Mouse (Mus musculus): ENCODE measurements around the gene Elovl1. TPM values are rescaled to one million over a fixed set of nuclear protein-coding genes. Genes with fewer than 3 reads are reported as not detected.
A peak's percentile ranks its signal among the peaks of the same experiment; 100 is the strongest.

Gene Elovl1
- polyA plus RNA-seq, 1 experiment from 2014 or later, result 62.8 TPM

GRCm38 (mm10) chr4:118471281-118471680 lies 43.4 kb downstream of the Elovl1 start:
- Histone ChIP-seq H3K27me3 (no peaks in the 10 kb centered on the region), H3K4me1 (no peaks in the 10 kb centered on the region), H3K4me2 (no peak overlapping the region), H3K27ac (no peak overlapping the region), H3K4me3 (no peak overlapping the region), H3K9me3 (no peaks in the 10 kb centered on the region), H3K36me3 (no peaks in the 10 kb centered on the region), H3K9ac (no peak overlapping the region)
- ATAC-seq (ENCODE audit: insufficient number of reproducible peaks, insufficient read depth, low FRiP score, low TSS enrichment, low read depth), result no peak
- 24% methylated on average over 6 of the region's 6 CpGs for WGBS

GRCm38 (mm10) chr4:118472687-118473086 lies 44.8 kb downstream of the Elovl1 start:
- 79% methylated on average over 11 of the region's 11 CpGs for WGBS
- no peaks in the 10 kb centered on the region for H3K36me3 ChIP-seq
- no peak overlapping the region for H3K4me3 ChIP-seq
- no peaks in the 10 kb centered on the region for H3K9me3 ChIP-seq
- ATAC-seq (ENCODE audit: insufficient number of reproducible peaks, insufficient read depth, low FRiP score, low TSS enrichment, low read depth), result no peak
- no peak overlapping the region for H3K27ac ChIP-seq
- no peak overlapping the region for H3K9ac ChIP-seq
- H3K4me2 ChIP-seq, result no peak overlapping the region
- H3K4me1 ChIP-seq, result peaks cover 9% of the 10 kb centered on the region
- H3K27me3 ChIP-seq, result no peaks in the 10 kb centered on the region

- H3K36me3 ChIP-seq, result no peaks in the 10 kb centered on the region
- no peak for ATAC-seq (ENCODE audit: insufficient number of reproducible peaks, insufficient read depth, low FRiP score, low TSS enrichment, low read depth)
- H3K4me1 ChIP-seq, result peaks cover 9% of the 10 kb centered on the region
- H3K4me3 ChIP-seq, result no peak overlapping the region
- WGBS, result 25% methylated on average over 15 of the region's 15 CpGs
- H3K9ac ChIP-seq, result no peak overlapping the region; the same call in 1 of the 2 replicates
- no peaks in the 10 kb centered on the region for H3K9me3 ChIP-seq
- H3K4me2 ChIP-seq, result 0 out of 2 replicates have a peak overlapping the region, but pooled peaks have one; percentile 24
- H3K27ac ChIP-seq, result no peak overlapping the region
- H3K27me3 ChIP-seq, result no peaks in the 10 kb centered on the region
Measured at GRCm38 (mm10) chr4:118476773-118477530, 49.1 kb downstream of the Elovl1 start.

Other genes starting within 250 kb of the Elovl1 start
- 55.0 and 56.9 TPM in 2 replicates for gene Kdm4a, start 248.1 kb upstream of the Elovl1 start, polyA plus RNA-seq (2015; fragmentation: Nextera tagmentation; extraction: Ambion mirVana)
- gene Ptprf, start 136.7 kb upstream of the Elovl1 start, polyA plus RNA-seq (2015; fragmentation: Nextera tagmentation; extraction: Ambion mirVana), result 79.8 and 88.8 TPM in 2 replicates
- 9.9 and 10.3 TPM in 2 replicates for gene Szt2, start 18.8 kb upstream of the Elovl1 start, polyA plus RNA-seq (2015; fragmentation: Nextera tagmentation; extraction: Ambion mirVana)
- 111 and 115 TPM in 2 replicates for gene Med8, start 18.8 kb upstream of the Elovl1 start, polyA plus RNA-seq (2015; fragmentation: Nextera tagmentation; extraction: Ambion mirVana)
- gene Cdc20, start 9.3 kb downstream of the Elovl1 start, polyA plus RNA-seq (2015; fragmentation: Nextera tagmentation; extraction: Ambion mirVana), result 225 and 247 TPM in 2 replicates
- 0.54 and 1.1 TPM in 2 replicates for gene Mpl, start 29.4 kb downstream of the Elovl1 start, polyA plus RNA-seq (2015; fragmentation: Nextera tagmentation; extraction: Ambion mirVana)
- 19.4 and 19.6 TPM in 2 replicates for gene Tie1, start 62.0 kb downstream of the Elovl1 start, polyA plus RNA-seq (2015; fragmentation: Nextera tagmentation; extraction: Ambion mirVana)
- 4.1 and 5.0 TPM in 2 replicates for gene 2610528J11Rik, start 98.9 kb downstream of the Elovl1 start, polyA plus RNA-seq (2015; fragmentation: Nextera tagmentation; extraction: Ambion mirVana)
- 2.8 and 3.2 TPM in 2 replicates for gene Tmem125, start 116.0 kb downstream of the Elovl1 start, polyA plus RNA-seq (2015; fragmentation: Nextera tagmentation; extraction: Ambion mirVana)
- gene Cfap57, start 192.7 kb downstream of the Elovl1 start, polyA plus RNA-seq (2015; fragmentation: Nextera tagmentation; extraction: Ambion mirVana), result 0.17 and 0.22 TPM in 2 replicates
- gene Ebna1bp2, start 192.7 kb downstream of the Elovl1 start, polyA plus RNA-seq (2015; fragmentation: Nextera tagmentation; extraction: Ambion mirVana), result 141 and 164 TPM in 2 replicates
- not detected in 2 replicates for gene Olfr62, start 230.9 kb downstream of the Elovl1 start, polyA plus RNA-seq (2015; fragmentation: Nextera tagmentation; extraction: Ambion mirVana)